Mouse (Mus musculus) lung, embryonic 15.5 days (tissue): Measurements from ENCODE around the gene Gm15319. TPM values are rescaled to one million over a fixed set of nuclear protein-coding genes. Genes with fewer than 3 reads are reported as not detected.
"Not testable (repeated sequence)": the region's sequence is repeated elsewhere in the genome, so short reads cannot be mapped to it uniquely, and the experiment has no call there.

Source experiments
- ATAC-seq: fragments of 200-750 bp; cut with Nextera tagmentation; 2 replicates; pipeline ENCODE4 v1.8.0; 2017; ENCODE audit warnings: moderate number of reproducible peaks, borderline replicate concordance; ENCODE audit not compliant: low FRiP score, low TSS enrichment; ENCODE audit errors: extremely low read depth
- H3K27ac ChIP-seq: fragments of 300-500 bp; sonication (generic); 2 replicates; pipeline ENCODE4 v1.5.1; 2015; ENCODE audit warnings: moderate library complexity, mild to moderate bottlenecking, inconsistent platforms
- H3K27me3 ChIP-seq: fragments of 300-500 bp; sonication (generic); 2 replicates; pipeline ENCODE4 v1.6.1; 2015; ENCODE audit warnings: inconsistent platforms
- H3K36me3 ChIP-seq: fragments of 300-500 bp; sonication (generic); 2 replicates; pipeline ENCODE4 v1.6.1; 2015; ENCODE audit warnings: inconsistent platforms
- H3K4me1 ChIP-seq: fragments of 300-500 bp; sonication (generic); 2 replicates; pipeline ENCODE4 v1.6.1; 2015; ENCODE audit warnings: inconsistent platforms
- H3K4me2 ChIP-seq: fragments of 300-500 bp; sonication (generic); 2 replicates; pipeline ENCODE4 v1.6.1; 2015; ENCODE audit warnings: inconsistent platforms, mild to moderate bottlenecking, moderate library complexity
- H3K4me3 ChIP-seq: fragments of 300-500 bp; sonication (generic); 2 replicates; pipeline ENCODE4 v1.5.1; 2015; ENCODE audit warnings: mild to moderate bottlenecking, inconsistent platforms
- H3K9ac ChIP-seq: fragments of 300-500 bp; sonication (generic); 2 replicates; pipeline ENCODE4 v1.6.1; 2015; ENCODE audit warnings: inconsistent platforms
- H3K9me3 ChIP-seq: fragments of 300-500 bp; sonication (generic); 2 replicates; pipeline ENCODE4 v1.6.1; 2016; ENCODE audit warnings: inconsistent platforms
- WGBS: fragments of 180-500 bp; shearing (Covaris S2); methylation state at CpG from one replicate; pipeline ENCODE4 v1.1.7; 2015; 5-methylcytosine and 5-hydroxymethylcytosine counted together
- polyA plus RNA-seq: library from polyadenylated mRNA; unstranded; fragments of >200 nt; fragmentation: Nextera tagmentation; extraction: Ambion mirVana; gene quantifications from 2 replicates; pipeline ENCODE4 v1.2.1, GENCODE M21; 2015

The Gm15319 gene
- polyA plus RNA-seq, 1 experiment from 2014 or later, result not detected

GRCm38 (mm10) chr8:20294826-20295225, 68.2 kb downstream of the Gm15319 start:
- not testable (repeated sequence) for H3K36me3 ChIP-seq, H3K9ac ChIP-seq, H3K9me3 ChIP-seq, H3K4me2 ChIP-seq, ATAC-seq, H3K27me3 ChIP-seq, H3K4me3 ChIP-seq, H3K4me1 ChIP-seq, H3K27ac ChIP-seq
- 88% methylated on average over 4 of the region's 4 CpGs for WGBS

- not testable (repeated sequence) for H3K4me1 ChIP-seq, H3K36me3 ChIP-seq, H3K4me2 ChIP-seq, H3K27ac ChIP-seq, H3K27me3 ChIP-seq, H3K9me3 ChIP-seq, H3K4me3 ChIP-seq, ATAC-seq, H3K9ac ChIP-seq
Observed at GRCm38 (mm10) chr8:20293966-20294365, 69.0 kb downstream of the Gm15319 start.

- H3K9ac ChIP-seq, H3K9me3 ChIP-seq, H3K36me3 ChIP-seq, H3K27ac ChIP-seq, H3K4me3 ChIP-seq, H3K27me3 ChIP-seq, H3K4me2 ChIP-seq, ATAC-seq, H3K4me1 ChIP-seq: not testable (repeated sequence)
- 78% methylated on average over 6 of the region's 8 CpGs for WGBS
Observed at GRCm38 (mm10) chr8:20290015-20290414, 73.0 kb downstream of the Gm15319 start.

GRCm38 (mm10) chr8:20288878-20289277, 74.1 kb downstream of the Gm15319 start:
- not testable (repeated sequence) for H3K4me1 ChIP-seq, ATAC-seq, H3K36me3 ChIP-seq, H3K4me2 ChIP-seq, H3K4me3 ChIP-seq, H3K9ac ChIP-seq, H3K27ac ChIP-seq, H3K27me3 ChIP-seq, H3K9me3 ChIP-seq
- 95% methylated on average over 3 of the region's 3 CpGs for WGBS

- not testable (repeated sequence) for H3K27me3 ChIP-seq, H3K4me2 ChIP-seq, H3K9me3 ChIP-seq, H3K9ac ChIP-seq, H3K36me3 ChIP-seq, H3K4me3 ChIP-seq, H3K27ac ChIP-seq, ATAC-seq, H3K4me1 ChIP-seq
- WGBS, result 91% methylated on average over 3 of the region's 3 CpGs
Observed at GRCm38 (mm10) chr8:20287706-20288105, 75.3 kb downstream of the Gm15319 start.
